Mouse (Mus musculus) E14TG2a.4 (cell line): ENCODE measurements around the gene Cnp.

Experiments
- CTCF ChIP-seq: conservative IDR thresholded peaks from 2 replicates; pipeline ENCODE4 v1.5.1; 2014; ENCODE audit warnings: low read length
- POU5F1 ChIP-seq: IDR thresholded peaks from 2 replicates; pipeline ENCODE4 v1.6.1; 2014; ENCODE audit warnings: low read length, borderline replicate concordance

- TF ChIP-seq CTCF (no peak), POU5F1 (no peak)
Observed at GRCm38 (mm10) chr11:100527066-100527457, 47.6 kb upstream of the Cnp start.
